25 mouse cellular contexts compared by ENCODE assay signal in the genomic region with DNA sequence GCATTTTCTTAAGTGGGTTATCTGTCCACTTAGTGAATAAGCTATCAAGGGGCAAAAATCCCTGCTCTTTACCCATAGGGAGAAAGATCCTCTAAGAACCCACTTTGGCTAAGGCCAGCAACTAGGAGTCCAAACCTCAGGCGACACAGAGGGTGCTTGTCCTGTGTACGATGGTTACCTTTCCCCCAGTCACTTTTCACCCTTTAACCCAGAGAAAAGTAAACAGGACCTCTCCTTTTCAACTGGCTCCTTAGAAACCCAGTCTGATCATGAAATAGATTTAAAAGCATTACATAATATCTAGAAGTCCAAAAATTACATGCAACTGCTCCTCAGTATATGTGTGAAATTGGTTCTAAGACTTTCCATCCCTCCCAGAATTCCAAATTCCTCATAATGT.
"Had no signal": no experiment of that assay in that cellular context is flagged by ENCODE, and none has a peak within 500 bp of the region (broad histone marks: within the 10 kb centered on the region; RNA-seq: fewer than 3 reads in every experiment).

No protein-coding gene starts in this region.

- H3K9me3 ChIP-seq: heart, embryonic 13.5 days; heart, embryonic 15.5 days; hindbrain, embryonic 13.5 days; hindbrain, embryonic 15.5 days; kidney, embryonic 15.5 days; limb, embryonic 13.5 days; limb, embryonic 15.5 days had no signal

- H3K27me3 ChIP-seq: heart, embryonic 13.5 days; heart, embryonic 15.5 days; hindbrain, embryonic 13.5 days; hindbrain, embryonic 15.5 days; kidney, embryonic 15.5 days; limb, embryonic 13.5 days; limb, embryonic 15.5 days had no signal

- H3K9ac ChIP-seq: forebrain, postnatal 0 days; heart, embryonic 13.5 days; heart, embryonic 15.5 days; hindbrain, embryonic 13.5 days; hindbrain, embryonic 15.5 days; kidney, embryonic 15.5 days; limb, embryonic 13.5 days; limb, embryonic 15.5 days; liver, embryonic 14.5 days had no signal

- DNase-seq: forebrain, postnatal 0 days; gastrocnemius, postnatal 14 days; gastrocnemius, postnatal 36 days; heart, adult 11 months; heart, adult 2 months; heart, postnatal 14 days; heart, postnatal 36 days; kidney, adult 11 months; kidney, postnatal 10 days; kidney, postnatal 25 days; layer of hippocampus, adult 9-11 months; layer of hippocampus, postnatal 36 days; left cerebral cortex, postnatal 4 days; lung, adult 18-20 months had no signal

- ATAC-seq: forebrain, postnatal 0 days; hindbrain, postnatal 0 days; intestine, embryonic 16.5 days had no signal

- H3K27ac ChIP-seq: heart, adult 2 months; heart, embryonic 13.5 days; heart, embryonic 15.5 days; hindbrain, embryonic 13.5 days; hindbrain, embryonic 15.5 days; hindbrain, postnatal 0 days; kidney, embryonic 15.5 days; limb, embryonic 13.5 days; limb, embryonic 15.5 days; liver, embryonic 14.5 days had no signal

- H3K36me3 ChIP-seq: heart, embryonic 13.5 days; heart, embryonic 15.5 days; hindbrain, embryonic 13.5 days; hindbrain, embryonic 15.5 days; kidney, embryonic 15.5 days; limb, embryonic 13.5 days; limb, embryonic 15.5 days had no signal

- H3K4me2 ChIP-seq: heart, embryonic 11.5 days; heart, embryonic 13.5 days; heart, embryonic 15.5 days; hindbrain, embryonic 13.5 days; hindbrain, embryonic 15.5 days; kidney, embryonic 15.5 days; limb, embryonic 13.5 days; limb, embryonic 15.5 days had no signal

- H3K4me3 ChIP-seq: heart, adult 2 months; heart, embryonic 13.5 days; heart, embryonic 15.5 days; hindbrain, embryonic 13.5 days; hindbrain, embryonic 15.5 days; kidney, embryonic 15.5 days; limb, embryonic 13.5 days; limb, embryonic 15.5 days had no signal
